ENCODE assay signal across 8 mouse cellular contexts in the genomic region with DNA sequence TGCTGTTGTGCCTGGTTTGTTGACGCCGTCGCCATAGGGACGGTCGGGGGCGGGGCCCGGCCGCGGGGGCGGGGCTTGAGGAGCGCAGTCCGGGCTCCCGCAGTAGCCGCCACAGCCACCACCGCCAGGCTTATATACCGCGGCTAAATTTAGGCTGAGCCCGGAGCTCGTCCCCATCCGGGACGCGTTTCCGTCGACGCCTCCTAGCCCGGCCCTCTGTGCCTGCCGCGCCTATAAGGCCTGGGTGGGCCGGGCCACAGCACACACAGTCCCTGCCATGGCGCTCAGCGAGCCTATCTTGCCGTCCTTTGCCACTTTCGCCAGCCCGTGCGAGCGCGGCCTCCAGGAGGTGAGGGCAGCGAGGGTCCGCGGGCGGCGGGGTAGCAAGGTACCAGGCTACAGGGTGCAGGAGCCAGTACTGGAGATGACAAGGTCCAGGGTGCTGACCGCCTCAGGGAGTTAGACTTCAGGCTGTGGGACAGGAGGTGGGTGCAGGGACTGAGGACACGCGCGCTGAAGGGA. TPM values are rescaled to one million over a fixed set of nuclear protein-coding genes. Genes with fewer than 3 reads are reported as not detected.
DNase-seq lines count a peak whose midpoint lies in the region; ATAC-seq and TF ChIP-seq lines count a peak whose summit lies in the region.

Gene Klf2, plus strand, starts transcription at position 233 of the 522 bp plus-strand sequence.

- H3K9me3 ChIP-seq in G1E (replicated peaks), result peaks cover 22% of the 10 kb centered on the region
- no peaks in the 10 kb centered on the region for H3K9me3 ChIP-seq in forebrain, postnatal 0 days (ENCODE audit: low read length)
- H3K9me3 ChIP-seq in neural tube, embryonic 14.5 days (ENCODE audit: control insufficient read depth, low read length), result no peaks in the 10 kb centered on the region

- peaks cover 29% of the 10 kb centered on the region for H3K27me3 ChIP-seq in G1E (ENCODE audit: insufficient read depth, low read length)
- peaks cover 2% of the 10 kb centered on the region; the same call in 1 of the 2 replicates for H3K27me3 ChIP-seq in cerebellum, adult 2 months (ENCODE audit: control insufficient read depth, insufficient read depth, low read length)
- H3K27me3 ChIP-seq in forebrain, postnatal 0 days (ENCODE audit: insufficient read depth, low read length), result peaks cover 17% of the 10 kb centered on the region
- peaks cover 21% of the 10 kb centered on the region for H3K27me3 ChIP-seq in neural tube, embryonic 14.5 days (ENCODE audit: control insufficient read depth, insufficient read depth, low read length)
- H3K27me3 ChIP-seq in testis, adult 2 months (ENCODE audit: control insufficient read depth, insufficient read depth, low read length), result no peaks in the 10 kb centered on the region

- intact Hi-C loops in heart, postnatal 36 days (cut with DNase I), result loop anchor here (1.0 to 2.0 kb wide), 2 partner anchors 16 to 54 kb away; no protein-coding TSS in a partner anchor

- no peak for TF ChIP-seq CTCF in G1E (IDR thresholded peaks at IDR 0.05; ENCODE audit: low read depth, low read length)
- TF ChIP-seq CTCF in cerebellum, adult 2 months (IDR thresholded peaks at IDR 0.05; ENCODE audit: borderline replicate concordance, insufficient read depth, low read depth, low read length), result no peak
- peak; percentile 7; the same call in 1 of the 2 replicates for TF ChIP-seq CTCF in forebrain, postnatal 0 days (IDR thresholded peaks at IDR 0.05; ENCODE audit: low read depth)
- no peak for TF ChIP-seq CTCF in testis, adult 2 months (IDR thresholded peaks at IDR 0.05; ENCODE audit: control insufficient read depth, insufficient read depth, insufficient replicate concordance, low read depth, low read length)

- peaks cover 23% of the 10 kb centered on the region for H3K4me1 ChIP-seq in G1E (ENCODE audit: insufficient read depth, low read depth, low read length)
- no peaks in the 10 kb centered on the region for H3K4me1 ChIP-seq in cerebellum, adult 2 months (ENCODE audit: control insufficient read depth, insufficient read depth, low read length)
- no peaks in the 10 kb centered on the region for H3K4me1 ChIP-seq in forebrain, postnatal 0 days (ENCODE audit: insufficient read depth)
- H3K4me1 ChIP-seq in neural tube, embryonic 14.5 days (ENCODE audit: control insufficient read depth, insufficient read depth, low read length), result peaks cover 3% of the 10 kb centered on the region; the same call in 1 of the 2 replicates
- H3K4me1 ChIP-seq in testis, adult 2 months (ENCODE audit: control insufficient read depth, insufficient read depth, low read length), result peaks cover 18% of the 10 kb centered on the region

- ATAC-seq in G1E (ENCODE audit: extremely low read depth, insufficient number of reproducible peaks, low FRiP score, poor library complexity, severe bottlenecking), result peak; percentile 84
- ATAC-seq in forebrain, postnatal 0 days, result peak; percentile 93
- peak; percentile 93 for ATAC-seq in neural tube, embryonic 14.5 days (ENCODE audit: low read depth)

- WGBS in cerebellum, adult 2 months, result under 1% methylated on average over 46 of the region's 46 CpGs
- WGBS in forebrain, postnatal 0 days, result 2% methylated on average over 46 of the region's 46 CpGs
- WGBS in neural tube, embryonic 14.5 days, result under 1% methylated on average over 46 of the region's 46 CpGs

- H3K9ac ChIP-seq in forebrain, postnatal 0 days, result peak within 1 kb of the TSS; percentile 58
- peak within 1 kb of the TSS; percentile 47 for H3K9ac ChIP-seq in neural tube, embryonic 14.5 days (replicated peaks; ENCODE audit: low read depth, low read length)

- peak within 1 kb of the TSS; percentile 83 for H3K4me2 ChIP-seq in forebrain, postnatal 0 days (ENCODE audit: low read depth)
- H3K4me2 ChIP-seq in neural tube, embryonic 14.5 days (ENCODE audit: low read depth, low read length), result peak within 1 kb of the TSS; percentile 88

- H3K4me3 ChIP-seq in G1E (ENCODE audit: low read depth, low read length), result peak within 1 kb of the TSS; percentile 71
- H3K4me3 ChIP-seq in cerebellum, adult 2 months (replicated peaks; ENCODE audit: insufficient read depth, low read depth, low read length), result peak within 1 kb of the TSS; percentile 42
- peak within 1 kb of the TSS; percentile 56 for H3K4me3 ChIP-seq in forebrain, postnatal 0 days (ENCODE audit: low read depth, low read length)
- peak within 1 kb of the TSS; percentile 47 for H3K4me3 ChIP-seq in neural tube, embryonic 14.5 days (ENCODE audit: low read depth, low read length)
- peak within 1 kb of the TSS; percentile 96 for H3K4me3 ChIP-seq in testis, adult 2 months (ENCODE audit: control insufficient read depth, low read depth, low read length)

- peak; percentile 61 for DNase-seq in G1E (ENCODE audit: low spot score)
- DNase-seq in cerebellum, adult 2 months, result peak; percentile 60 to 68
- peak; percentile 87 for DNase-seq in forebrain, postnatal 0 days
- peak; percentile 99 for DNase-seq in heart, postnatal 36 days
- DNase-seq in layer of hippocampus, adult 18-20 months (ENCODE audit: low spot score in 2 of 2), result peak; percentile 78 to 88
- peak; percentile 99 for DNase-seq in lung, adult 18-20 months

- TF ChIP-seq POLR2A in cerebellum, adult 2 months (IDR thresholded peaks at IDR 0.05; ENCODE audit: borderline replicate concordance, insufficient read depth, low read length), result peak; percentile 55; the same call in 1 of the 2 replicates
- peak; percentile 92 for TF ChIP-seq POLR2A in testis, adult 2 months (IDR thresholded peaks at IDR 0.05; ENCODE audit: control insufficient read depth, low read depth, low read length)

- no peak within 1 kb of the TSS for H3K27ac ChIP-seq in cerebellum, adult 2 months (ENCODE audit: insufficient read depth, low read length)
- H3K27ac ChIP-seq in forebrain, postnatal 0 days (ENCODE audit: low read depth, low read length), result no peak within 1 kb of the TSS
- H3K27ac ChIP-seq in neural tube, embryonic 14.5 days (ENCODE audit: low read depth, low read length), result no peak within 1 kb of the TSS
- H3K27ac ChIP-seq in testis, adult 2 months (ENCODE audit: control insufficient read depth, insufficient read depth, low read depth, low read length), result peak within 1 kb of the TSS; percentile 65

- H3K36me3 ChIP-seq in G1E (replicated peaks), result no peaks in the 10 kb centered on the region
- no peaks in the 10 kb centered on the region for H3K36me3 ChIP-seq in forebrain, postnatal 0 days (ENCODE audit: insufficient read depth)
- H3K36me3 ChIP-seq in neural tube, embryonic 14.5 days (ENCODE audit: control insufficient read depth, insufficient read depth, low read length), result no peaks in the 10 kb centered on the region
- no peaks in the 10 kb centered on the region for H3K36me3 ChIP-seq in testis, adult 2 months (ENCODE audit: control insufficient read depth, insufficient read depth, low read length)

RNA-seq across cellular contexts. Expression of gene Klf2, which starts in this region (rescaled TPM):
- total RNA-seq in G1E (2014; fragmentation: Nextera tagmentation), result not detected in 2 replicates
- 0.11 and 0.12 TPM in 2 replicates for total RNA-seq in G1E (2017)
- polyA plus RNA-seq in G1E (2012), result 1.1 and 1.9 TPM in 2 replicates
- 6.3 and 7.1 TPM in 2 replicates for polyA plus RNA-seq in cerebellum, adult 2 months (2012; rRNA removed)
- 3.8 and 4.0 TPM in 2 replicates for total RNA-seq in forebrain, postnatal 0 days (2014; rRNA removed)
- polyA plus RNA-seq in forebrain, postnatal 0 days (2015; fragmentation: Nextera tagmentation; extraction: Ambion mirVana), result 9.5 and 10.1 TPM in 2 replicates
- 10 to 100 TPM; 42.2 to 97.6 TPM for total RNA-seq in heart, postnatal 36 days (2021)
- 10 to 100 TPM; 20.1 to 22.2 TPM for total RNA-seq in layer of hippocampus, adult 18-20 months (2021)
- polyA plus RNA-seq in neural tube, embryonic 14.5 days (2014; fragmentation: Nextera tagmentation; extraction: Ambion mirVana), result 4.3 and 6.7 TPM in 2 replicates
- polyA plus RNA-seq in testis, adult 2 months (2012; rRNA removed), result 10.6 and 13.5 TPM in 2 replicates

Comparison
In these comparisons a context has a peak if more than half of its experiments do, and no peak if none do; other contexts are left out.
1. H3K4me3 ChIP-seq: peak in every context shown above with its lines; median percentile 96 in testis, adult 2 months; 71 in G1E; 56 in forebrain, postnatal 0 days; 47 in neural tube, embryonic 14.5 days; 42 in cerebellum, adult 2 months.